Mouse (Mus musculus): Measurements from ENCODE around the gene Pdxdc1.

Pdxdc1 gene

DNA sequence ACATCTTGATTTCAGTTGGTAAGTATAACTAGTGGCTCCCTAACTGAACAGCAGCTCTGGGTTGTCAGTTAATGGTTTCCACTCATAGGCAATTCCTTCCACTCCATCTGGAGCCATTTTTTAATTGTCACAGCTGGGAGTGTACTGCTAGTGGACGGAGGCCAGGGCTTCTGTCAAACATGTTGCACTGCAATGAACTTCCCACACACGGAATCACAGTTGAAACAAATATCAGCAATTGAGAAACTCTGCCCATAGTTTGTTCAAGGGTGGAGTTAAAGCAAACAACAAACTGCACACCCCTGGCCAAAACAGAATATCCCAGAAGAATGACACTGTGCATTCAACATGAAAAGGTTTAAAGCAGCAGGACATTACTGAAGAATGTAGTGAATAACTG, 4.0 kb downstream of the Pdxdc1 start:
- H3K27me3 ChIP-seq (ENCODE audit: insufficient read depth, low read length) = no peaks in the 10 kb centered on the region
- H3K36me3 ChIP-seq (ENCODE audit: insufficient read depth, low read length) = no peaks in the 10 kb centered on the region
- peaks cover 21% of the 10 kb centered on the region for H3K4me1 ChIP-seq (replicated peaks; ENCODE audit: low read depth, low read length)
- TF ChIP-seq CTCF (conservative IDR thresholded peaks at IDR 0.05; ENCODE audit: low read length) (no peak), POU5F1 (IDR thresholded peaks at IDR 0.05; ENCODE audit: borderline replicate concordance, low read length) (no peak)
- no peaks in the 10 kb centered on the region for H3K9me3 ChIP-seq (ENCODE audit: low read length)
- H3K4me3 ChIP-seq (replicated peaks; ENCODE audit: low read length) = no peak overlapping the region

GRCm38 (mm10) chr16:13896357-13896756, 6.6 kb downstream of the Pdxdc1 start:
- H3K9me3 ChIP-seq (ENCODE audit: low read length) = no peaks in the 10 kb centered on the region
- TF ChIP-seq NANOG (IDR thresholded peaks at IDR 0.05; ENCODE audit: borderline replicate concordance, low read length) (no peak), POU5F1 (IDR thresholded peaks at IDR 0.05; ENCODE audit: borderline replicate concordance, low read length) (no peak), CTCF (conservative IDR thresholded peaks at IDR 0.05; ENCODE audit: low read length) (no peak)
- no peak overlapping the region for H3K4me3 ChIP-seq (replicated peaks; ENCODE audit: low read length)
- H3K36me3 ChIP-seq (ENCODE audit: insufficient read depth, low read length) = no peaks in the 10 kb centered on the region
- peaks cover 6% of the 10 kb centered on the region for H3K4me1 ChIP-seq (replicated peaks; ENCODE audit: low read depth, low read length)
- no peaks in the 10 kb centered on the region for H3K27me3 ChIP-seq (ENCODE audit: insufficient read depth, low read length)

- Histone ChIP-seq H3K9me3 (ENCODE audit: low read length) (no peaks in the 10 kb centered on the region), H3K36me3 (ENCODE audit: insufficient read depth, low read length) (no peaks in the 10 kb centered on the region), H3K27me3 (ENCODE audit: insufficient read depth, low read length) (no peaks in the 10 kb centered on the region), H3K4me1 (replicated peaks; ENCODE audit: low read depth, low read length) (no peaks in the 10 kb centered on the region; the same call in 1 of the 2 replicates), H3K4me3 (replicated peaks; ENCODE audit: low read length) (no peak overlapping the region)
- no peak for TF ChIP-seq CTCF (conservative IDR thresholded peaks at IDR 0.05; ENCODE audit: low read length)
- no peak for TF ChIP-seq NANOG (IDR thresholded peaks at IDR 0.05; ENCODE audit: borderline replicate concordance, low read length)
- no peak for TF ChIP-seq POU5F1 (IDR thresholded peaks at IDR 0.05; ENCODE audit: borderline replicate concordance, low read length)
Observed at GRCm38 (mm10) chr16:13895740-13896139, 7.2 kb downstream of the Pdxdc1 start.

DNA sequence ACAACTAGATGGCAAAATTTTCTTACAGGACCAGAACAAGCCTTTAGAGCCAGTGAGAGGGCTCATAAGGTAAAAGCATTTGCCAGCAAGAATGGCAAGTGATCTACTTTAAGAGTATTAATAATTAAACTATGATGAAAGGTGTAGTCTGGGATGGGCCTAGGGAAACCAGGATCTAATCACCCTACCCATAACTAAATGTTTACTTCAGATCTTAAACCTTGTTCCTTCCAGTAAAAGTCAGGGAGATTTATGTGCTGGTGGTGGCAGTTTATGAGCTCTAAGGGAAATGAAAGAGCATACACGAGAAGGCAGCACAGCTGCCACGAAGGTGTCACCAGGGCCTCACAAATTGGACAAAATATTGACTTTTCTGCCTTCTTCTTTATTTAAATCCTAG, 8.8 kb downstream of the Pdxdc1 start:
- TF ChIP-seq NANOG (IDR thresholded peaks at IDR 0.05; ENCODE audit: borderline replicate concordance, low read length) (no peak), CTCF (conservative IDR thresholded peaks at IDR 0.05; ENCODE audit: low read length) (no peak), POU5F1 (IDR thresholded peaks at IDR 0.05; ENCODE audit: borderline replicate concordance, low read length) (no peak)
- no peaks in the 10 kb centered on the region for H3K36me3 ChIP-seq (ENCODE audit: insufficient read depth, low read length)
- no peaks in the 10 kb centered on the region for H3K27me3 ChIP-seq (ENCODE audit: insufficient read depth, low read length)
- no peaks in the 10 kb centered on the region; the same call in 1 of the 2 replicates for H3K4me1 ChIP-seq (replicated peaks; ENCODE audit: low read depth, low read length)
- no peaks in the 10 kb centered on the region for H3K9me3 ChIP-seq (ENCODE audit: low read length)
- no peak overlapping the region for H3K4me3 ChIP-seq (replicated peaks; ENCODE audit: low read length)

GRCm38 (mm10) chr16:13892850-13893249, 10.1 kb downstream of the Pdxdc1 start:
- H3K9me3 ChIP-seq (ENCODE audit: low read length) = no peaks in the 10 kb centered on the region
- H3K4me1 ChIP-seq (replicated peaks; ENCODE audit: low read depth, low read length) = no peaks in the 10 kb centered on the region; the same call in 1 of the 2 replicates
- no peaks in the 10 kb centered on the region for H3K27me3 ChIP-seq (ENCODE audit: insufficient read depth, low read length)
- no peaks in the 10 kb centered on the region for H3K36me3 ChIP-seq (ENCODE audit: insufficient read depth, low read length)
- H3K4me3 ChIP-seq (replicated peaks; ENCODE audit: low read length) = no peak overlapping the region
- TF ChIP-seq POU5F1 (IDR thresholded peaks at IDR 0.05; ENCODE audit: borderline replicate concordance, low read length) (no peak), CTCF (conservative IDR thresholded peaks at IDR 0.05; ENCODE audit: low read length) (no peak), NANOG (IDR thresholded peaks at IDR 0.05; ENCODE audit: borderline replicate concordance, low read length) (no peak)

DNA sequence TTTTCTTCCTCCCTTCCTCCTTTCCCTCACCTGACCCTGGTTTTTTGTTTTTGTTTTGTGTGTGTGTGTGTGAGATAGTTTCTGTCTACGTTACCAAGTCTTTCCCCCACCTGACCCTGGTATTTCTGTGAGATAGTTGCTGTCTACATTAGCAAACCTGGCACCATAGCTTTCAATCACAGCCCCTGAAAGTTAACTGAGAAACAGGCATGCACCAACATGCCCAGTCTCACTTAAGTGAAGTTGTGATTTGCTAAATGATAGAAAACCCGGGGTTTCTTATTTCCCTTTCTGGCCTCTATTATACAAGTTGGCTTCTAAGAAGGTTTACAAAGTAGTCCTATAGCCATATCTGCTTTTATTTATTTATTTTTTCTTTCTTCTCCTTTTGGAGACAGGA, 12.5 kb downstream of the Pdxdc1 start:
- Histone ChIP-seq H3K4me3 (replicated peaks; ENCODE audit: low read length) (no peak overlapping the region), H3K4me1 (replicated peaks; ENCODE audit: low read depth, low read length) (no peaks in the 10 kb centered on the region), H3K36me3 (ENCODE audit: insufficient read depth, low read length) (no peaks in the 10 kb centered on the region), H3K27me3 (ENCODE audit: insufficient read depth, low read length) (no peaks in the 10 kb centered on the region), H3K9me3 (ENCODE audit: low read length) (no peaks in the 10 kb centered on the region)
- TF ChIP-seq NANOG (IDR thresholded peaks at IDR 0.05; ENCODE audit: borderline replicate concordance, low read length) (no peak), POU5F1 (IDR thresholded peaks at IDR 0.05; ENCODE audit: borderline replicate concordance, low read length) (no peak), CTCF (conservative IDR thresholded peaks at IDR 0.05; ENCODE audit: low read length) (no peak)

- no peaks in the 10 kb centered on the region for H3K27me3 ChIP-seq (ENCODE audit: insufficient read depth, low read length)
- peaks cover 19% of the 10 kb centered on the region for H3K36me3 ChIP-seq (ENCODE audit: insufficient read depth, low read length)
- H3K4me3 ChIP-seq (replicated peaks; ENCODE audit: low read length) = no peak overlapping the region
- no peak for TF ChIP-seq CTCF (conservative IDR thresholded peaks at IDR 0.05; ENCODE audit: low read length)
- TF ChIP-seq NANOG (IDR thresholded peaks at IDR 0.05; ENCODE audit: borderline replicate concordance, low read length) = no peak
- TF ChIP-seq POU5F1 (IDR thresholded peaks at IDR 0.05; ENCODE audit: borderline replicate concordance, low read length) = no peak
- no peaks in the 10 kb centered on the region for H3K9me3 ChIP-seq (ENCODE audit: low read length)
- H3K4me1 ChIP-seq (replicated peaks; ENCODE audit: low read depth, low read length) = peaks cover 3% of the 10 kb centered on the region; the same call in 1 of the 2 replicates
Observed at GRCm38 (mm10) chr16:13883094-13883774, 19.7 kb downstream of the Pdxdc1 start.

DNA sequence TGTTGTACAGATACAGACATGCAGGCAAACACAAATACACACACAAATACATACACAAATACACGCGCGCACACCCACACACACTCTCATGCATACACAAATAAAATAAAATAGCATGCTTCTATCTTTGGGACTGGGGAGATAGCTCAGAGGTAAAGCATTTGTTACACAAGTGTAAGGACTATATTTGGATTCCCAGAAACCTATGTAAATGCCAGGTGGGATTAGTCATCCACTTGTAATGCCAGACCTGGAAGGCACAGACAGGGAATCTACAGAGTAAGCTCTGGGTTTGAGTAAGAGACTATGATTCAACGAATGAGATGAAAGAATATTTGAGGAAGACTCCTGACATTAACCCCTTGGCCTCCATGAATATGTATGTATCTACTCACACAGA, 27.4 kb downstream of the Pdxdc1 start:
- TF ChIP-seq POU5F1 (IDR thresholded peaks at IDR 0.05; ENCODE audit: borderline replicate concordance, low read length) (no peak), NANOG (IDR thresholded peaks at IDR 0.05; ENCODE audit: borderline replicate concordance, low read length) (no peak), CTCF (conservative IDR thresholded peaks at IDR 0.05; ENCODE audit: low read length) (no peak)
- H3K27me3 ChIP-seq (ENCODE audit: insufficient read depth, low read length) = no peaks in the 10 kb centered on the region
- no peaks in the 10 kb centered on the region for H3K9me3 ChIP-seq (ENCODE audit: low read length)
- no peaks in the 10 kb centered on the region; the same call in 1 of the 2 replicates for H3K4me1 ChIP-seq (replicated peaks; ENCODE audit: low read depth, low read length)
- no peak overlapping the region for H3K4me3 ChIP-seq (replicated peaks; ENCODE audit: low read length)
- H3K36me3 ChIP-seq (ENCODE audit: insufficient read depth, low read length) = peaks cover 58% of the 10 kb centered on the region

All from E14TG2a.4 (cell line).